Mouse (Mus musculus): Measurements from ENCODE around the gene Mast4. TPM values are rescaled to one million over a fixed set of nuclear protein-coding genes. Genes with fewer than 3 reads are reported as not detected.

Mast4 gene
- total and polyA plus RNA-seq, 3 experiments: 2.7 to 7.0 TPM; not detected in 1

- H3K27ac ChIP-seq (ENCODE audit: control insufficient read depth, low read depth, low read length): no peak overlapping the region
- no peak overlapping the region for H3K4me3 ChIP-seq (ENCODE audit: control insufficient read depth in 1 of 2, insufficient read depth in 1 of 2, low read depth in 2 of 2, low read length in 2 of 2)
- DNase-seq (ENCODE audit: low read depth, low spot score): no peak
- H3K4me1 ChIP-seq (ENCODE audit: control insufficient read depth in 1 of 2, insufficient read depth in 2 of 2, low read length in 2 of 2): no peaks in the 10 kb centered on the region; a peak in 1 of 4 replicates
- no peaks in the 10 kb centered on the region for H3K36me3 ChIP-seq (ENCODE audit: control insufficient read depth in 1 of 2, insufficient read depth in 2 of 2, low read length in 2 of 2)
- H3K79me2 ChIP-seq (ENCODE audit: control insufficient read depth, insufficient read depth, low read length, poor library complexity): no peaks in the 10 kb centered on the region
- TF ChIP-seq MYC (IDR thresholded peaks at IDR 0.05; ENCODE audit: low read depth, low read length) (no peak), SIN3A (IDR thresholded peaks at IDR 0.05; ENCODE audit: low read length) (no peak), EP300 (IDR thresholded peaks at IDR 0.05; ENCODE audit: low read depth in 1 of 2, low read length in 2 of 2) (no peak), ZC3H11A (IDR thresholded peaks at IDR 0.05; ENCODE audit: low read depth, low read length) (no peak), MXI1 (IDR thresholded peaks at IDR 0.05; ENCODE audit: low read depth, low read length) (no peak), TBP (IDR thresholded peaks at IDR 0.05; ENCODE audit: low read depth, low read length) (no peak), USF1 (IDR thresholded peaks at IDR 0.05; ENCODE audit: low read depth, low read length) (no peak), KAT2A (conservative IDR thresholded peaks at IDR 0.05; ENCODE audit: low read depth, low read length) (no peak), NELFE (IDR thresholded peaks at IDR 0.05; ENCODE audit: low read depth, low read length) (no peak), NRF1 (IDR thresholded peaks at IDR 0.05; ENCODE audit: insufficient read depth, low read depth, low read length, poor library complexity, severe bottlenecking) (no peak), POLR2AphosphoS5 (IDR thresholded peaks at IDR 0.05; ENCODE audit: borderline replicate concordance, low read depth, low read length) (no peak), ZMIZ1 (IDR thresholded peaks at IDR 0.05; ENCODE audit: low read depth, low read length) (no peak), TCF12 (IDR thresholded peaks at IDR 0.05; ENCODE audit: low read depth, low read length) (no peak), GABPA (IDR thresholded peaks at IDR 0.05; ENCODE audit: low read depth, low read length) (no peak), USF2 (IDR thresholded peaks at IDR 0.05; ENCODE audit: borderline replicate concordance in 1 of 2, insufficient read depth in 1 of 2, low read depth in 1 of 2, low read length in 2 of 2) (no peak), CHD1 (IDR thresholded peaks at IDR 0.05; ENCODE audit: low read depth, low read length) (no peak), TAL1 (IDR thresholded peaks at IDR 0.05; ENCODE audit: low read length) (no peak), RCOR1 (IDR thresholded peaks at IDR 0.05; ENCODE audit: low read depth, low read length) (no peak), JUND (IDR thresholded peaks at IDR 0.05; ENCODE audit: low read depth, low read length) (no peak), CTCF (IDR thresholded peaks at IDR 0.05 in 2 of 3, conservative IDR thresholded peaks at IDR 0.05 in 1 of 3; ENCODE audit: control insufficient read depth in 1 of 3, insufficient read depth in 1 of 3, low read depth in 2 of 3, low read length in 3 of 3, poor library complexity in 1 of 3, severe bottlenecking in 1 of 3) (no peak)
- no peaks in the 10 kb centered on the region for H3K9me3 ChIP-seq (replicated peaks; ENCODE audit: insufficient read depth, low read length)
- H3K27me3 ChIP-seq (ENCODE audit: control insufficient read depth in 1 of 2, insufficient read depth in 2 of 2, low read length in 2 of 2): 0 out of 4 replicates have a peak, but pooled peaks cover 0 to 2% of the 10 kb centered on the region in 2 experiments
- H3K9ac ChIP-seq (ENCODE audit: control insufficient read depth, low read depth, low read length, poor library complexity, severe bottlenecking): no peak overlapping the region
Measured at GRCm38 (mm10) chr13:103073461-103073860, 260.8 kb downstream of the Mast4 start.

- H3K36me3 ChIP-seq (ENCODE audit: control insufficient read depth in 1 of 2, insufficient read depth in 2 of 2, low read length in 2 of 2): no peaks in the 10 kb centered on the region
- no peak overlapping the region for H3K4me3 ChIP-seq (ENCODE audit: control insufficient read depth in 1 of 2, insufficient read depth in 1 of 2, low read depth in 2 of 2, low read length in 2 of 2)
- H3K4me1 ChIP-seq (ENCODE audit: control insufficient read depth in 1 of 2, insufficient read depth in 2 of 2, low read length in 2 of 2): no peaks in the 10 kb centered on the region
- H3K9ac ChIP-seq (ENCODE audit: control insufficient read depth, low read depth, low read length, poor library complexity, severe bottlenecking): no peak overlapping the region
- peak; percentile 24 to 54 (median 43); a peak in 5 of 6 replicates for TF ChIP-seq CTCF (IDR thresholded peaks at IDR 0.05 in 2 of 3, conservative IDR thresholded peaks at IDR 0.05 in 1 of 3; ENCODE audit: control insufficient read depth in 1 of 3, insufficient read depth in 1 of 3, low read depth in 2 of 3, low read length in 3 of 3, poor library complexity in 1 of 3, severe bottlenecking in 1 of 3)
- TF ChIP-seq ZC3H11A (IDR thresholded peaks at IDR 0.05; ENCODE audit: low read depth, low read length): peak; percentile 42
- peak; percentile 42 for TF ChIP-seq RAD21 (IDR thresholded peaks at IDR 0.05; ENCODE audit: low read depth, low read length)
- peak; percentile 58 for TF ChIP-seq SMC3 (IDR thresholded peaks at IDR 0.05; ENCODE audit: low read depth, low read length)
- no peak for TF ChIP-seq MYB (IDR thresholded peaks at IDR 0.05; ENCODE audit: low read depth, low read length)
- TF ChIP-seq CHD2 (IDR thresholded peaks at IDR 0.05; ENCODE audit: low read length): no peak
- no peaks in the 10 kb centered on the region for H3K79me2 ChIP-seq (ENCODE audit: control insufficient read depth, insufficient read depth, low read length, poor library complexity)
- 0 out of 4 replicates have a peak, but pooled peaks cover 0 to 2% of the 10 kb centered on the region in 2 experiments for H3K27me3 ChIP-seq (ENCODE audit: control insufficient read depth in 1 of 2, insufficient read depth in 2 of 2, low read length in 2 of 2)
- H3K27ac ChIP-seq (ENCODE audit: control insufficient read depth, low read depth, low read length): no peak overlapping the region
- DNase-seq (ENCODE audit: low read depth, low spot score): peak; percentile 44
- H3K9me3 ChIP-seq (replicated peaks; ENCODE audit: insufficient read depth, low read length): no peaks in the 10 kb centered on the region
Measured at GRCm38 (mm10) chr13:103071783-103072182, 262.5 kb downstream of the Mast4 start.

Data from MEL (cell line).